Mouse (Mus musculus) layer of hippocampus, postnatal 14 days (tissue): ENCODE measurements at regions not wholly inside any gene's neighbourhood (a gene's known extent, or its start where the extent isn't known, plus 50 kb on each side); places are given as distances from the start of the nearest gene placed in this dataset.

Source experiments
- DNase-seq, 2 experiments: peaks; one replicate each; pipeline ENCODE4 v3.0.0; 2021 to 2022; ENCODE audit warnings: low spot score in 2 of 2, mixed read lengths in 1 of 2

GRCm38 (mm10) chrX:82528640-82529351 is 419.9 kb upstream of the Dmd start:
- no peak for DNase-seq

GRCm38 (mm10) chrX:82571616-82572015 is 377.1 kb upstream of the Dmd start:
- no peak for DNase-seq

GRCm38 (mm10) chrX:82613361-82613760 is 335.3 kb upstream of the Dmd start:
- peak in 1 of 2 experiments; percentile 12 for DNase-seq

- no peak for DNase-seq
These were observed 298.3 kb upstream of the Dmd start for GRCm38 (mm10) chrX:82650359-82650758.
